In the genomic region with DNA sequence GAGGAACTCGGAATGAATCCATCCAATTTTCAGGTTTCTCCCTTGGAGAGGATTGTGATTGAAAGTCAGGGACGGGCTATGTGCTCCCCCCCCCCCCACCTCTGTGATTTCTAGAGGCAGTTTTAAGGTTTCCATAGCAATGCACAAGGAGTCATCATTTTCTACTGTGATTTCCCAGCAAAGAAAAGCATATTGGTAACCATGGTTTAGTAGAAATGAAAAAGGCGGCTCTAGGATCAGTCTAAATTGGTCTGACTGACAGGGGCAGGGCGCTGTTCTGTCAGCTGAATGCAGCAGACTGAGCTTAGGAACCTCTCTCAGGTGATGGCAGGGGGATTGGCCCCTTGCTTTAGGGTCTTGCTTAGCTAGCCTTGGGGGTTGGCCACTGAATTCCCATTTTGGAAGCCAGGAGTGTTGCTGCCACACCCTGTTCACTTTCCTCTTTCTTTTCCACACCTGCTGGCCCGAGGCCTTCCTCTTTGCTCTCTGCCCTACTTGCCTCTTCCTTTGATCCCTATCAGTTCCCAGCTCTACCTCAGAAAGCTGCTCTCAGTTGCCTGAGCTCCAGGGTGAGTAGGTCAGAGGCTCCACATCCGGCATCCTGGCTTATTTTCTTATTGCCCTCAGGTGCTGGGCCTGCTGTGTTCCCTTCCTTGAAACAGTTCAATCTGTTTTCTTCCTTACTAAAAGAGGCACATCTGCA, we compare ENCODE assay signal across 20 mouse cellular contexts.
DNase-seq lines count a peak whose midpoint lies in the region; ATAC-seq lines count a peak whose summit lies in the region.
"Had no signal": no experiment of that assay in that cellular context is flagged by ENCODE, and none has a peak within 500 bp of the region (broad histone marks: within the 10 kb centered on the region; RNA-seq: fewer than 3 reads in every experiment).

No protein-coding gene starts in this region.

- H3K27ac ChIP-seq in midbrain, embryonic 14.5 days (replicated peaks; ENCODE audit: low read depth, low read length) = peak overlapping the region; percentile 55; the same call in 1 of the 2 replicates
- no peak overlapping the region for H3K27ac ChIP-seq in midbrain, embryonic 10.5 days (replicated peaks)
- peak overlapping the region; percentile 85 for H3K27ac ChIP-seq in forebrain, embryonic 16.5 days (ENCODE audit: low read length)
- H3K27ac ChIP-seq: embryonic facial prominence, embryonic 13.5 days had no signal

- no peaks in the 10 kb centered on the region for H3K9me3 ChIP-seq in midbrain, embryonic 14.5 days (ENCODE audit: control insufficient read depth, low read length)
- no peaks in the 10 kb centered on the region for H3K9me3 ChIP-seq in midbrain, embryonic 10.5 days (replicated peaks)
- no peaks in the 10 kb centered on the region for H3K9me3 ChIP-seq in forebrain, embryonic 16.5 days (ENCODE audit: control insufficient read depth, low read length)
- H3K9me3 ChIP-seq: embryonic facial prominence, embryonic 13.5 days had no signal

- no peak overlapping the region for H3K4me3 ChIP-seq in midbrain, embryonic 14.5 days (replicated peaks; ENCODE audit: low read depth, low read length)
- H3K4me3 ChIP-seq in midbrain, embryonic 10.5 days = no peak overlapping the region
- H3K4me3 ChIP-seq in forebrain, embryonic 16.5 days (replicated peaks; ENCODE audit: low read length) = no peak overlapping the region
- H3K4me3 ChIP-seq: embryonic facial prominence, embryonic 13.5 days had no signal

- no peak overlapping the region for H3K9ac ChIP-seq in midbrain, embryonic 14.5 days (replicated peaks; ENCODE audit: low read length)
- no peak overlapping the region for H3K9ac ChIP-seq in forebrain, embryonic 16.5 days (replicated peaks; ENCODE audit: low read depth, low read length)
- H3K9ac ChIP-seq: embryonic facial prominence, embryonic 13.5 days had no signal

- DNase-seq in heart, adult 11 months = peak; percentile 61
- no peak for DNase-seq in heart, adult 8-10 months (ENCODE audit: low spot score)
- no peak for DNase-seq in midbrain, embryonic 14.5 days
- no peak for DNase-seq in midbrain, embryonic 10.5 days (ENCODE audit: low spot score)
- no peak for DNase-seq in heart, postnatal 14 days
- DNase-seq in heart, postnatal 10 days = no peak
- DNase-seq: adrenal gland, adult 8-10 months; cerebellum, adult 11 months; cerebellum, postnatal 10 days; gastrocnemius, postnatal 14 days; kidney, adult 8-10 months; kidney, postnatal 14 days; lung, adult 2 months; lung, postnatal 36 days; right cerebral cortex, postnatal 25 days; thymus, postnatal 36 days had no signal

- no peak for ATAC-seq in midbrain, embryonic 14.5 days (ENCODE audit: low FRiP score, low TSS enrichment)
- peak; percentile 47 for ATAC-seq in forebrain, embryonic 16.5 days

- H3K4me1 ChIP-seq in midbrain, embryonic 14.5 days (ENCODE audit: control insufficient read depth, insufficient read depth, low read length) = peaks cover 5% of the 10 kb centered on the region; the same call in 1 of the 2 replicates
- peaks cover 10% of the 10 kb centered on the region; the same call in 1 of the 2 replicates for H3K4me1 ChIP-seq in midbrain, embryonic 10.5 days
- H3K4me1 ChIP-seq in forebrain, embryonic 16.5 days (replicated peaks; ENCODE audit: control insufficient read depth, insufficient read depth, low read length) = peaks cover 16% of the 10 kb centered on the region

- no peak overlapping the region for H3K4me2 ChIP-seq in midbrain, embryonic 14.5 days (ENCODE audit: low read length)
- H3K4me2 ChIP-seq in forebrain, embryonic 16.5 days (ENCODE audit: low read length) = no peak overlapping the region
- H3K4me2 ChIP-seq: embryonic facial prominence, embryonic 13.5 days; liver, embryonic 11.5 days had no signal

- intact Hi-C loops in heart, postnatal 14 days (cut with DNase I) = no loop called here
- intact Hi-C loops in heart, postnatal 10 days (cut with DNase I) = no loop called here

- H3K27me3 ChIP-seq in midbrain, embryonic 14.5 days (ENCODE audit: control insufficient read depth, insufficient read depth, low read length) = no peaks in the 10 kb centered on the region
- no peaks in the 10 kb centered on the region for H3K27me3 ChIP-seq in midbrain, embryonic 10.5 days (ENCODE audit: low read depth, poor library complexity, severe bottlenecking)
- H3K27me3 ChIP-seq in forebrain, embryonic 16.5 days (replicated peaks; ENCODE audit: control insufficient read depth, insufficient read depth, low read length) = no peaks in the 10 kb centered on the region
- H3K27me3 ChIP-seq: CH12.LX; embryonic facial prominence, embryonic 13.5 days had no signal

- WGBS in midbrain, embryonic 14.5 days = 69% methylated on average over 6 of the region's 6 CpGs
- WGBS in midbrain, embryonic 10.5 days = 75% methylated on average over 6 of the region's 6 CpGs
- WGBS in forebrain, embryonic 16.5 days = 64% methylated on average over 6 of the region's 6 CpGs

- H3K36me3 ChIP-seq in midbrain, embryonic 14.5 days (ENCODE audit: control insufficient read depth, insufficient read depth, low read length) = no peaks in the 10 kb centered on the region
- no peaks in the 10 kb centered on the region for H3K36me3 ChIP-seq in midbrain, embryonic 10.5 days
- H3K36me3 ChIP-seq in forebrain, embryonic 16.5 days (ENCODE audit: control insufficient read depth, insufficient read depth) = no peaks in the 10 kb centered on the region
- H3K36me3 ChIP-seq: embryonic facial prominence, embryonic 13.5 days had no signal
